Mouse (Mus musculus) embryonic facial prominence, embryonic 11.5 days (tissue): Measurements from ENCODE around the gene Cep350. TPM values are rescaled to one million over a fixed set of nuclear protein-coding genes. Genes with fewer than 3 reads are reported as not detected.

Experiments used
- ATAC-seq: fragments of 200-750 bp; cut with Nextera tagmentation; replicated peaks from 2 replicates; pipeline ENCODE4 v1.8.0; 2017; ENCODE audit warnings: low read depth; ENCODE audit not compliant: insufficient number of reproducible peaks, low FRiP score, low TSS enrichment
- DNase-seq: peaks from one replicate; pipeline ENCODE4 v3.0.0-alpha.2; 2015; ENCODE audit warnings: low spot score
- H3K27ac ChIP-seq: fragments of 300-500 bp; sonication (generic); replicated peaks from 2 replicates; pipeline ENCODE4 v1.5.1; 2014; ENCODE audit warnings: mild to moderate bottlenecking, low read depth, low read length, control low read depth
- H3K27me3 ChIP-seq: fragments of 300-500 bp; sonication (generic); 2 replicates; pipeline ENCODE4 v1.6.1; 2014; ENCODE audit warnings: mild to moderate bottlenecking, low read length, moderate library complexity, mixed read lengths; ENCODE audit not compliant: control insufficient read depth, insufficient read depth
- H3K36me3 ChIP-seq: fragments of 300-500 bp; sonication (generic); replicated peaks from 2 replicates; pipeline ENCODE4 v1.6.1; 2014; ENCODE audit warnings: low read depth, mild to moderate bottlenecking, low read length, moderate library complexity, mixed read lengths; ENCODE audit not compliant: control insufficient read depth, insufficient read depth
- H3K4me1 ChIP-seq: fragments of 300-500 bp; sonication (generic); 2 replicates; pipeline ENCODE4 v1.6.1; 2014; ENCODE audit warnings: low read length, mixed read lengths; ENCODE audit not compliant: control insufficient read depth, insufficient read depth
- H3K4me2 ChIP-seq: fragments of 300-500 bp; sonication (generic); 2 replicates; pipeline ENCODE4 v1.6.1; 2014; ENCODE audit warnings: low read depth, mild to moderate bottlenecking, control low read depth, low read length, moderate library complexity
- H3K4me3 ChIP-seq: fragments of 300-500 bp; sonication (generic); 2 replicates; pipeline ENCODE4 v1.5.1; 2014; ENCODE audit warnings: low read depth, low read length, control low read depth
- H3K9ac ChIP-seq: fragments of 300-500 bp; sonication (generic); replicated peaks from 2 replicates; pipeline ENCODE4 v1.6.1; 2014; ENCODE audit warnings: mild to moderate bottlenecking, control low read depth, low read length
- H3K9me3 ChIP-seq: fragments of 300-500 bp; sonication (generic); replicated peaks from 2 replicates; pipeline ENCODE4 v1.6.1; 2016; ENCODE audit warnings: mild to moderate bottlenecking, low read length, inconsistent platforms, mixed read lengths; ENCODE audit not compliant: control insufficient read depth
- WGBS: fragments of 180-500 bp; shearing (Covaris S2); extraction: QIAGEN DNeasy Blood & Tissue Kit; methylation state at CpG from one replicate; pipeline ENCODE4 v1.1.7; 2014; 5-methylcytosine and 5-hydroxymethylcytosine counted together
- polyA plus RNA-seq: library from polyadenylated mRNA; unstranded; fragments of >200 nt; fragmentation: Nextera tagmentation; extraction: Ambion mirVana; gene quantifications from 2 replicates; pipeline ENCODE4 v1.2.1, GENCODE M21; 2014

The Cep350 gene
- 6.6 and 8.2 TPM in 2 replicates for polyA plus RNA-seq

GRCm38 (mm10) chr1:155973068-155973718 lies at the start of gene Cep350:
Gene Cep350, minus strand, starts transcription at chr1:155973255.
- no peaks in the 10 kb centered on the region for H3K9me3 ChIP-seq
- H3K4me1 ChIP-seq = no peaks in the 10 kb centered on the region
- 0% methylated on average over 35 of the region's 57 CpGs for WGBS
- H3K27me3 ChIP-seq = no peaks in the 10 kb centered on the region
- H3K9ac ChIP-seq = peak within 1 kb of the TSS; percentile 94
- H3K27ac ChIP-seq = peak within 1 kb of the TSS; percentile 81
- peak; percentile 97 for DNase-seq
- peak within 1 kb of the TSS; percentile 89 for H3K4me3 ChIP-seq
- peak; percentile 99 for ATAC-seq
- peak within 1 kb of the TSS; percentile 76 for H3K4me2 ChIP-seq
- H3K36me3 ChIP-seq = no peaks in the 10 kb centered on the region

GRCm38 (mm10) chr1:156020402-156020801 lies 47.3 kb upstream of the Cep350 start:
- Histone ChIP-seq H3K9me3 (no peaks in the 10 kb centered on the region), H3K36me3 (peaks cover 3% of the 10 kb centered on the region), H3K4me2 (no peak overlapping the region), H3K27ac (no peak overlapping the region), H3K27me3 (no peaks in the 10 kb centered on the region), H3K9ac (no peak overlapping the region), H3K4me3 (no peak overlapping the region), H3K4me1 (no peaks in the 10 kb centered on the region)
- ATAC-seq = no peak
- WGBS = 88% methylated on average over 1 of the region's 1 CpGs
- DNase-seq = no peak

- Histone ChIP-seq H3K9ac (no peak overlapping the region), H3K36me3 (peaks cover 3% of the 10 kb centered on the region), H3K27ac (no peak overlapping the region), H3K4me2 (no peak overlapping the region), H3K27me3 (no peaks in the 10 kb centered on the region), H3K9me3 (no peaks in the 10 kb centered on the region), H3K4me3 (no peak overlapping the region), H3K4me1 (no peaks in the 10 kb centered on the region)
- no peak for DNase-seq
- no peak for ATAC-seq
- WGBS = 94% methylated on average over 1 of the region's 1 CpGs
Measured at GRCm38 (mm10) chr1:156019800-156020199, 46.7 kb upstream of the Cep350 start.

GRCm38 (mm10) chr1:156009003-156009402 lies 35.9 kb upstream of the Cep350 start:
- Histone ChIP-seq H3K9ac (no peak overlapping the region), H3K4me1 (no peaks in the 10 kb centered on the region), H3K27ac (no peak overlapping the region), H3K4me3 (no peak overlapping the region), H3K36me3 (peaks cover 3% of the 10 kb centered on the region; the same call in 1 of the 2 replicates), H3K9me3 (no peaks in the 10 kb centered on the region), H3K27me3 (no peaks in the 10 kb centered on the region), H3K4me2 (no peak overlapping the region)
- 96% methylated on average over 1 of the region's 1 CpGs for WGBS
- no peak for DNase-seq
- ATAC-seq = no peak

- WGBS = 93% methylated on average over 11 of the region's 11 CpGs
- H3K4me3 ChIP-seq = no peak overlapping the region
- no peaks in the 10 kb centered on the region for H3K27me3 ChIP-seq
- DNase-seq (no peak), ATAC-seq (no peak)
- H3K9me3 ChIP-seq = no peaks in the 10 kb centered on the region
- H3K9ac ChIP-seq = no peak overlapping the region
- H3K36me3 ChIP-seq = peaks cover 6% of the 10 kb centered on the region
- H3K4me2 ChIP-seq = no peak overlapping the region
- no peak overlapping the region for H3K27ac ChIP-seq
- no peaks in the 10 kb centered on the region for H3K4me1 ChIP-seq
Measured at GRCm38 (mm10) chr1:156005906-156006305, 32.9 kb upstream of the Cep350 start.

GRCm38 (mm10) chr1:156003201-156003935 lies 30.3 kb upstream of the Cep350 start:
- H3K9ac ChIP-seq = no peak overlapping the region
- H3K4me3 ChIP-seq = no peak overlapping the region
- DNase-seq (no peak), ATAC-seq (no peak; the same call in 1 of the 2 replicates)
- no peaks in the 10 kb centered on the region for H3K9me3 ChIP-seq
- no peak overlapping the region for H3K4me2 ChIP-seq
- 85% methylated on average over 7 of the region's 7 CpGs for WGBS
- no peaks in the 10 kb centered on the region for H3K27me3 ChIP-seq
- peaks cover 6% of the 10 kb centered on the region for H3K36me3 ChIP-seq
- H3K27ac ChIP-seq = no peak overlapping the region
- H3K4me1 ChIP-seq = no peaks in the 10 kb centered on the region

- Histone ChIP-seq H3K27ac (no peak overlapping the region), H3K4me2 (no peak overlapping the region), H3K27me3 (no peaks in the 10 kb centered on the region), H3K4me3 (no peak overlapping the region), H3K9me3 (no peaks in the 10 kb centered on the region), H3K36me3 (peaks cover 6% of the 10 kb centered on the region), H3K9ac (no peak overlapping the region), H3K4me1 (no peaks in the 10 kb centered on the region)
- DNase-seq (no peak), ATAC-seq (no peak)
- WGBS = 92% methylated on average over 8 of the region's 8 CpGs
Measured at GRCm38 (mm10) chr1:156002366-156002765, 29.3 kb upstream of the Cep350 start.

GRCm38 (mm10) chr1:155995612-155996011 lies 22.6 kb upstream of the Cep350 start:
- ATAC-seq = no peak
- Histone ChIP-seq H3K9ac (no peak overlapping the region), H3K4me2 (no peak overlapping the region), H3K36me3 (no peaks in the 10 kb centered on the region), H3K27ac (no peak overlapping the region), H3K9me3 (no peaks in the 10 kb centered on the region), H3K27me3 (no peaks in the 10 kb centered on the region), H3K4me1 (no peaks in the 10 kb centered on the region), H3K4me3 (no peak overlapping the region)
- no peak for DNase-seq
- 75% methylated on average over 2 of the region's 2 CpGs for WGBS
